Mouse (Mus musculus) ES-E14 (cell line): ENCODE measurements at regions not wholly inside any gene's neighbourhood (a gene's known extent, or its start where the extent isn't known, plus 50 kb on each side); places are given as distances from the start of the nearest gene placed in this dataset.

Experiments
- DNase-seq: peaks from one replicate; pipeline ENCODE4 v3.0.0-alpha.2; 2013; ENCODE audit warnings: low read depth, low spot score
- H3K27ac ChIP-seq: 2 replicates; pipeline ENCODE4 v1.5.1; 2012; ENCODE audit warnings: low read depth, mild to moderate bottlenecking, low read length, moderate library complexity, mixed read lengths; ENCODE audit not compliant: poor library complexity, insufficient read depth, severe bottlenecking
- H3K36me3 ChIP-seq: 2 replicates; pipeline ENCODE4 v1.6.1; 2012; ENCODE audit warnings: mild to moderate bottlenecking, low read length, moderate library complexity, mixed read lengths; ENCODE audit not compliant: control insufficient read depth, poor library complexity, insufficient read depth, severe bottlenecking
- H3K4me1 ChIP-seq, 2 experiments: fragments of 150-350 bp in 1 of 2; sonication (generic) in 1 of 2; 2 replicates each; pipeline ENCODE4 v1.6.1; 2012; ENCODE audit warnings: low read length in 2 of 2, mild to moderate bottlenecking in 1 of 2, mixed read lengths in 1 of 2; ENCODE audit not compliant: control insufficient read depth in 2 of 2, insufficient read depth in 2 of 2, poor library complexity in 1 of 2
- H3K4me3 ChIP-seq, 2 experiments: fragments of 150-350 bp in 1 of 2; sonication (generic) in 1 of 2; 2 replicates each; pipeline ENCODE4 v1.5.1; 2012; ENCODE audit warnings: low read length in 2 of 2, low read depth in 1 of 2, mild to moderate bottlenecking in 1 of 2, mixed read lengths in 1 of 2; ENCODE audit not compliant: insufficient read depth in 1 of 2, poor library complexity in 1 of 2, severe bottlenecking in 1 of 2
- H3K9ac ChIP-seq: 2 replicates; pipeline ENCODE4 v1.6.1; 2012; ENCODE audit warnings: low read depth, mild to moderate bottlenecking, low read length, mixed read lengths; ENCODE audit not compliant: poor library complexity, insufficient read depth, severe bottlenecking
- H3K9me3 ChIP-seq: fragments of 150-350 bp; sonication (generic); 2 replicates; pipeline ENCODE4 v1.6.1; 2012; ENCODE audit warnings: low read depth, mild to moderate bottlenecking, low read length; ENCODE audit not compliant: control insufficient read depth, insufficient read depth
- CHD2 ChIP-seq: IDR thresholded peaks from 2 replicates; pipeline ENCODE4 v1.6.1; 2014; ENCODE audit warnings: mild to moderate bottlenecking, low read depth, low read length, inconsistent platforms
- HCFC1 ChIP-seq: IDR thresholded peaks from 2 replicates; pipeline ENCODE4 v1.6.1; 2012; ENCODE audit warnings: low read length, inconsistent platforms, borderline replicate concordance; ENCODE audit not compliant: insufficient read depth
- MAFK ChIP-seq: IDR thresholded peaks from 2 replicates; pipeline ENCODE4 v1.6.1; 2014; ENCODE audit warnings: mild to moderate bottlenecking, low read depth, low read length, inconsistent platforms; ENCODE audit not compliant: insufficient read depth
- ZC3H11A ChIP-seq: IDR thresholded peaks from 2 replicates; pipeline ENCODE4 v1.6.1; 2012; ENCODE audit warnings: low read depth, mild to moderate bottlenecking, inconsistent platforms, low read length, borderline replicate concordance
- ZNF384 ChIP-seq: IDR thresholded peaks from 2 replicates; pipeline ENCODE4 v1.6.1; 2012; ENCODE audit warnings: low read depth, low read length, inconsistent platforms
- in situ Hi-C, 2 experiments: fragments of 600-800 bp; cut with MboI; formaldehyde crosslinking; loops; one replicate each; pipeline ENCODE4 v1.15.1; 2025; ENCODE audit warnings: low sequenced_read_pairs in 2 of 2, inconsistent platforms in 1 of 2; ENCODE audit not compliant: unreplicated experiment in 2 of 2

- in situ Hi-C loops = no loop called here
Observed at GRCm38 (mm10) chr7:113081120-113081519, 126.1 kb upstream of the Arntl start.

GRCm38 (mm10) chr7:113084930-113085625 lies 122.2 kb upstream of the Arntl start:
- no peak for DNase-seq
- in situ Hi-C loops = no loop called here
- no peaks in the 10 kb centered on the region for H3K36me3 ChIP-seq
- H3K9me3 ChIP-seq = no peaks in the 10 kb centered on the region
- peaks cover 0 to 7% of the 10 kb centered on the region in 2 experiments; a peak in 3 of 4 replicates for H3K4me1 ChIP-seq
- H3K4me3 ChIP-seq = no peak overlapping the region
- H3K9ac ChIP-seq = no peak overlapping the region
- H3K27ac ChIP-seq = no peak overlapping the region
- no peak for TF ChIP-seq ZC3H11A
- no peak for TF ChIP-seq CHD2
- no peak for TF ChIP-seq ZNF384

More at GRCm38 (mm10) chr7:113081120-113081519, 126.1 kb upstream of the Arntl start:
- Histone ChIP-seq H3K4me1 (peaks cover 4 to 10% of the 10 kb centered on the region in 2 experiments), H3K36me3 (no peaks in the 10 kb centered on the region), H3K27ac (no peak overlapping the region), H3K4me3 (no peak overlapping the region), H3K9me3 (no peaks in the 10 kb centered on the region), H3K9ac (no peak overlapping the region)
- TF ChIP-seq ZNF384 (no peak), ZC3H11A (no peak), MAFK (no peak), CHD2 (no peak), HCFC1 (no peak)
- no peak for DNase-seq

DNA sequence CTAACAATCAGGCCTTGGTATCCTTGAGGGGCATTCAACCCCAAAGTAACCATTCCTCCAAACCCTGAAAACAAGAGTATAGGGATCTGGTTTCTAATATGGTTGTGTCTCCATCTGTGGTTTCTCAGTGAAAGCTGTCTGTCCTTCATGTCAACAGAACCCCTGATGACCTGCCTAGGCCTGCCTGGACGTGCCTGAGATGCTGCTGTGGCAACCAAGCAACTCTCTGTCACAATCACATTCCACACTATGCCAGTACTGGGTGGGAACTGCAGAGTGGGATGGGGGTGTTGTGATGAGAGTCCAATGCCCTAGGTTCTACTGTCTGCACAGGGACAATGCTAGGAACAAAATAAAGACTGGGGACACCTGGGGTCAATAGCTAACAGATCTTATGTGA lies 121.1 kb upstream of the Arntl start:
- H3K4me1 ChIP-seq = 0 out of 4 replicates have a peak, but pooled peaks cover 0 to 2% of the 10 kb centered on the region in 2 experiments
- TF ChIP-seq ZC3H11A (no peak), HCFC1 (no peak), ZNF384 (no peak), CHD2 (no peak), MAFK (no peak)
- H3K9me3 ChIP-seq = no peaks in the 10 kb centered on the region
- H3K9ac ChIP-seq = no peak overlapping the region
- H3K4me3 ChIP-seq = no peak overlapping the region
- H3K36me3 ChIP-seq = no peaks in the 10 kb centered on the region
- no peak for DNase-seq
- in situ Hi-C loops = no loop called here
- no peak overlapping the region for H3K27ac ChIP-seq

- no peaks in the 10 kb centered on the region for H3K9me3 ChIP-seq
- H3K27ac ChIP-seq = no peak overlapping the region
- H3K4me3 ChIP-seq = no peak overlapping the region
- TF ChIP-seq ZC3H11A = no peak
- TF ChIP-seq MAFK = no peak
- no peak for TF ChIP-seq HCFC1
- TF ChIP-seq ZNF384 = no peak
- no peak for TF ChIP-seq CHD2
- H3K9ac ChIP-seq = no peak overlapping the region
- no peak for DNase-seq
- no peaks in the 10 kb centered on the region for H3K36me3 ChIP-seq
- in situ Hi-C loops = no loop called here
- 0 out of 4 replicates have a peak, but pooled peaks cover 0 to 2% of the 10 kb centered on the region in 2 experiments for H3K4me1 ChIP-seq
Observed at GRCm38 (mm10) chr7:113087646-113088045, 119.6 kb upstream of the Arntl start.

DNA sequence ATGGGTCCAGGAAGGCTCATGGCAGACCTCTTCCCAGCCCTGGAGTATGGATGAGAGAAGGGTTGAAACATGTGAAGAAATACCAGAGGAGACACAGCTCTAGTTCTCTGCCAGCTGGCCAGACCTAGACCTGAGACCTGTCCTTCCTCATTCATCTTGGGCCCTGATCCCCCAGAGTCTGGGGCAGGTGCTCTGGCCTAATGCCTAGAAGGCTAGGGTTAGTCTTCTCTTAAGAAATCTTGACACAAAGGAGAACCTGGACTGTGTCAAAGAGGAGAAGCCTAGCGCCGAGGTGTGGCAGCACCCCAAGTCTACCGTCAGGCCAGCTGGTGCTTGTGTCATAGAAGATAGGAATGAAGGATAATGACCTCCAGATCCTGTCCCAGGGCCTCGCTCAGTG lies 118.2 kb upstream of the Arntl start:
- Histone ChIP-seq H3K9ac (no peak overlapping the region), H3K9me3 (no peaks in the 10 kb centered on the region), H3K4me3 (no peak overlapping the region), H3K4me1 (0 out of 4 replicates have a peak, but pooled peaks cover 0 to 2% of the 10 kb centered on the region in 2 experiments), H3K27ac (no peak overlapping the region), H3K36me3 (no peaks in the 10 kb centered on the region)
- in situ Hi-C loops = no loop called here
- TF ChIP-seq MAFK (no peak), HCFC1 (no peak), CHD2 (no peak), ZC3H11A (no peak), ZNF384 (no peak)
- no peak for DNase-seq
